Mouse (Mus musculus) spleen, adult 2 months (tissue): ENCODE data around the gene Rad1. TPM values are rescaled to one million over a fixed set of nuclear protein-coding genes. Genes with fewer than 3 reads are reported as not detected.

Experiments used
- DNase-seq, 2 experiments: peaks; one replicate each; pipeline versions ENCODE4 v3.0.0 to v3.0.0-alpha.2; 2012 to 2021; ENCODE audit warnings: low spot score in 2 of 2, low read depth in 1 of 2
- H3K27ac ChIP-seq: fragments of 200-500 bp; 2 replicates; pipeline ENCODE4 v1.5.1; 2012; ENCODE audit warnings: low read length, inconsistent platforms; ENCODE audit not compliant: insufficient read depth
- H3K27me3 ChIP-seq: fragments of 200-500 bp; 2 replicates; pipeline ENCODE4 v1.6.1; 2012; ENCODE audit warnings: mild to moderate bottlenecking, moderate library complexity, low read length, inconsistent platforms; ENCODE audit not compliant: control insufficient read depth, insufficient read depth
- H3K36me3 ChIP-seq: fragments of 200-500 bp; 2 replicates; pipeline ENCODE4 v1.6.1; 2012; ENCODE audit warnings: mild to moderate bottlenecking, low read length, inconsistent platforms; ENCODE audit not compliant: control insufficient read depth, insufficient read depth
- H3K4me1 ChIP-seq: fragments of 200-500 bp; 2 replicates; pipeline ENCODE4 v1.6.1; 2011; ENCODE audit warnings: inconsistent platforms; ENCODE audit not compliant: control insufficient read depth, insufficient read depth, insufficient read length
- H3K4me3 ChIP-seq: fragments of 200-500 bp; 2 replicates; pipeline ENCODE4 v1.5.1; 2011; ENCODE audit warnings: mild to moderate bottlenecking, inconsistent platforms; ENCODE audit not compliant: insufficient read depth, insufficient read length; ENCODE audit errors: extremely low read depth
- CTCF ChIP-seq: fragments of 200-500 bp; IDR thresholded peaks from 2 replicates; pipeline ENCODE4 v1.5.1; 2011; ENCODE audit warnings: mild to moderate bottlenecking, inconsistent platforms; ENCODE audit not compliant: insufficient read depth, insufficient read length, insufficient replicate concordance; ENCODE audit errors: extremely low read depth
- POLR2A ChIP-seq: fragments of 200-500 bp; IDR thresholded peaks from 2 replicates; pipeline ENCODE4 v1.6.1; 2011; ENCODE audit warnings: low read depth, low read length, inconsistent platforms
- WGBS: fragments of 180-500 bp; shearing (Covaris S2); methylation state at CpG from one replicate; pipeline ENCODE4 v1.1.7; 2018; 5-methylcytosine and 5-hydroxymethylcytosine counted together
- polyA plus RNA-seq: library from polyadenylated mRNA; depleted of rRNA; stranded (reverse); fragments of >200 nt; gene quantifications from 2 replicates; pipeline ENCODE4 v1.2.3, GENCODE M21; 2012

Rad1 gene
- polyA plus RNA-seq, 1 experiment: 7.7 TPM

DNA sequence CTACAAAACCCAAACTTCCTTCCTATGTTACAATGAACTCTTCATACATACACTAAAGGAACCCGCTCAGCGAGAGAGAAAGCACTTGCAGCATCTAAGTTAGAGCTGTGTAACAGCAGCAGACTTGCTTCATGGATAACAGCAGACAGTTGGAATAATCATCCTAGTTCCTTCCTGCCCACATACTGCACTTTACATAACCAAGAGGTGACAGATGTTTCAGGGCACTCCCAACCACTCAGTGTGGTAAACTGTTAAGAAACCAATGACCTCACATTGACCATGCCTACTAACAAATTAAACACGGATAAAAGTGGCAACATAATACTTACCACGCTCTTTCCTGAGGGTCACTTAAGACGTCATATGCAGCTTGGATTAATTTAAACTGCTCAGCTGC, 22.3 kb upstream of the Rad1 start:
- DNase-seq: no peak
- Histone ChIP-seq H3K4me1 (no peaks in the 10 kb centered on the region), H3K36me3 (peaks cover 14% of the 10 kb centered on the region), H3K27ac (no peak overlapping the region), H3K4me3 (no peak overlapping the region), H3K27me3 (no peaks in the 10 kb centered on the region)
- WGBS: 80% methylated on average over 5 of the region's 5 CpGs
- no peak for TF ChIP-seq CTCF
- TF ChIP-seq POLR2A: no peak

DNA sequence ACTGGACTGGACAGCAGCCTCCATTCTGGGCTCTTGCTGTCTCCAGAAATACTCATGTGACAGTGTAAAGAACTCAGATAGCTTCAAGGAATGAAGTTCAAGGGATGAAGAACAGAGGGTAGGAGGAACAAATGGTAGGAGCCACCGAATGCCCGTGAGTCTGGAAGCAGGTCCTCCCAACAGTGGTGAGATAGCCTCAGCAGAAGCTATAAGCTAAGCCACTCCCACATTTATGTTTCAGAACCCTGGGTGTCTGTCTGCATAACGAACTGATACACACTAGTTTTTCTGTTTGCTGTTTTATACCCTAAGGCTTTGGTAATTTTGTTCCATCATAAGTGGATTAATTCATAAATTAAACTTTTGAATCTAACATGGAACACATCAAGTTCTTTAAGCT, 21.1 kb upstream of the Rad1 start:
- no peak for DNase-seq
- Histone ChIP-seq H3K27ac (no peak overlapping the region), H3K4me1 (no peaks in the 10 kb centered on the region), H3K4me3 (no peak overlapping the region), H3K27me3 (no peaks in the 10 kb centered on the region), H3K36me3 (peaks cover 13% of the 10 kb centered on the region)
- 87% methylated on average over 3 of the region's 3 CpGs for WGBS
- TF ChIP-seq CTCF (no peak), POLR2A (no peak)

DNA sequence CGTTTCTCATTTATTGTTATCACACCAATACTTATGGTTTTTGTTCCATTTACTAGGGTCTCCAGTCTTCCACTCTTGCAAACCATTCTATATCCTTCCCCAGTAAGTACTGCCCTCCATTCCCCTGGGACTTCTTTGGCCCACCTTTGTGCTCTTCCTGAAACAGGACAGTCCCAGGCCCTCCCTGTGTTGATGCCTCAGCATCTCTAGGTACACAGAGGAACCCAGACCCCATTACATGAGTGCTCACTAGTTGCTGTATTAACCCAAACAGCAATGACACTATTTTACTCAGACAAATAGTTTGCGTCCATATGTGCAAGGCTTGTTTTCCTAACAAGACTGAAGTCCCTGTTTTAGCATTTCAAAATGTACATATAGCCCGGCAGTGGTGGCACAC, 17.1 kb upstream of the Rad1 start:
- whole genome bisulfite sequencing: 79% methylated on average over 3 of the region's 3 CpGs
- no peak overlapping the region for H3K27ac ChIP-seq
- DNase-seq: no peak
- H3K27me3 ChIP-seq: no peaks in the 10 kb centered on the region
- TF ChIP-seq CTCF (no peak), POLR2A (no peak)
- no peaks in the 10 kb centered on the region for H3K36me3 ChIP-seq
- H3K4me1 ChIP-seq: no peaks in the 10 kb centered on the region
- H3K4me3 ChIP-seq: no peak overlapping the region

DNA sequence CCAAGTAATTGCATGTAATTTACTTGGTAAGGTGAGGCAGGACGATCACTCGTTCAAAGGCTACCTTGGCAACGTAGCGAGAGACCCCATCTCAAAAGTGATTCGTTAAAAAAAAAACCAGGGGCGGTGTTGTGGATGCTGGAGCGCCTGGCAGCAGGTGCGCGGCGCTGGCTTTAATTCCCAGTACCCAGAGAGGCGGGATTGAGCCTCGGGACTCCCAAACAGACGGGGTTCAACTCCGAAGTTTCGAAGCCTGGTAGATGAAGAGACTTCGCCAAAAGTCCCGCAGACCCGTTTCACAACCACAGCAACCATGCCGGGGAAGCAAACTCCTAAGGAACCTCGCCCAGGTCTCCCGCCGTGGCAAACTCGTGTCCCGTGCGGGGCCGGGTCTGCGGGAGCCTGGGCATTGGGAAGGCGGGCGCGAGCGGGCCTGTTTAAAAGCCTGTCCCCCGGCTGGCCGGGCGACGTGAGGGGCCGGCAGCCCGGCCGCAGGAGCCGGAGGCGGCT, 16.1 kb upstream of the Rad1 start:
- no peaks in the 10 kb centered on the region for H3K36me3 ChIP-seq
- TF ChIP-seq POLR2A (no peak), CTCF (no peak)
- no peak for DNase-seq
- no peaks in the 10 kb centered on the region for H3K27me3 ChIP-seq
- WGBS: under 1% methylated on average over 40 of the region's 40 CpGs
- no peaks in the 10 kb centered on the region for H3K4me1 ChIP-seq
- peak overlapping the region; percentile 92 for H3K4me3 ChIP-seq
- peak overlapping the region; percentile 2; the same call in 1 of the 2 replicates for H3K27ac ChIP-seq

DNA sequence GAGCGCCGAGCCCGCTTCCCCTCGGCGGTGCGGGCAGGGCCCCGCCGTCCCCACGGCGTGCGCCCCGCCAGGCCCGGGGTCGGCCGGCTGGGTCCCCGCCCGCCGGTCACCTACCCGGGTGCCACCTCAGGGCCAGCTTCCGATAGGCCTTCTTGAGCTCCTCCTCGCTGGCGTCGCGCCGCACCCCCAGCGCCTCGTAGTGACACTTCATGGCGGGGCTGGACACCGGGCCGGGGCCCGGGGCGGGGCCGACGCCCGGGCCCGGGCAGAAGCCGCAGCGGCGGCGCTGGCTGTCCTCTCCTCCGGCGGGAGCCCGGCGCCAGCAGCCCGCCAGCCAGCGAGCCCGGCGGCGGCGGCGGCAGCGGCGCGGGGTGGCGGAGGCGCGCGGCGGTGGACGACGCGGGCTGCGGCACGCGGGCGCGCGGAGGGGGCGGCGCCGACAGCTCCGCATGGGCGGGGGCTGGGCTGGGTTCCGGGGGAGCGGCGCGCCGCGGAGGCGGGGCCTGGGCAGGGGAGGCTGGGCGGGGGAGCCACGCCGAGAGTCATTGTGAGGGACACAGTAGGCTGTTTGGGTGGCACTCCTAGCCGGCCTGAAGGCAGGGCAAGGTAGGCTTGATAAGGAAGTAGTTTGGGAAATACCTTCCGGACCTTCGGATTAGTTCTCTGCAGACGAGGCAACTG, 15.5 kb upstream of the Rad1 start, which contains the start of gene Dnajc21:
Dnajc21 (minus strand) TSS at position 366 of the 681 bp plus-strand sequence.
- no peaks in the 10 kb centered on the region for H3K27me3 ChIP-seq
- under 1% methylated on average over 75 of the region's 87 CpGs for whole genome bisulfite sequencing
- peak within 1 kb of the TSS; percentile 20 for H3K27ac ChIP-seq
- peak within 1 kb of the TSS; percentile 92 for H3K4me3 ChIP-seq
- TF ChIP-seq POLR2A (no peak; the same call in 1 of the 2 replicates), CTCF (no peak)
- peak; percentile 52 to 81 for DNase-seq
- peaks cover 1% of the 10 kb centered on the region; the same call in 1 of the 2 replicates for H3K36me3 ChIP-seq
- no peaks in the 10 kb centered on the region for H3K4me1 ChIP-seq

DNA sequence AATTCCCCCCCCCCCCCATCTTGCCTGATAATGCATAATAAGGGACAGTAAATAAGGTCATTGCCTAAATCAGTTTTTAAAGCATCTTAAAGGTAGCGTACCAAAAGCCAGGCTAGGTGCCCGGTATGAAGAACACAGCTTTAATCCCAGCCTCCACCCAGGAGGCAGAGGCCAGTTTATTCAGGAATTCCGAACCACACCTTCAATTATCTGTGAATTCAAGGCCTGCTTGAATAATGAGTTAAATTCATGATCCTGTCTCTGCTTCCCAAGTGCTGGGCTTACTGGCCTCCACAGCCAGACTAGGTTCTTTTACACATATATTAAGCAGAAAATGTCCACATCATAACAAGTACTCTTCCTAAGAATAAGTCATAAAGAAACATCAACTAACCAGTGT, 14.9 kb upstream of the Rad1 start:
- Histone ChIP-seq H3K4me1 (no peaks in the 10 kb centered on the region), H3K36me3 (peaks cover 6% of the 10 kb centered on the region), H3K27me3 (no peaks in the 10 kb centered on the region), H3K4me3 (peak overlapping the region; percentile 60), H3K27ac (peak overlapping the region; percentile 20; the same call in 1 of the 2 replicates)
- no peak for DNase-seq
- no peak for TF ChIP-seq POLR2A
- no peak for TF ChIP-seq CTCF
- 61% methylated on average over 3 of the region's 3 CpGs for WGBS

DNA sequence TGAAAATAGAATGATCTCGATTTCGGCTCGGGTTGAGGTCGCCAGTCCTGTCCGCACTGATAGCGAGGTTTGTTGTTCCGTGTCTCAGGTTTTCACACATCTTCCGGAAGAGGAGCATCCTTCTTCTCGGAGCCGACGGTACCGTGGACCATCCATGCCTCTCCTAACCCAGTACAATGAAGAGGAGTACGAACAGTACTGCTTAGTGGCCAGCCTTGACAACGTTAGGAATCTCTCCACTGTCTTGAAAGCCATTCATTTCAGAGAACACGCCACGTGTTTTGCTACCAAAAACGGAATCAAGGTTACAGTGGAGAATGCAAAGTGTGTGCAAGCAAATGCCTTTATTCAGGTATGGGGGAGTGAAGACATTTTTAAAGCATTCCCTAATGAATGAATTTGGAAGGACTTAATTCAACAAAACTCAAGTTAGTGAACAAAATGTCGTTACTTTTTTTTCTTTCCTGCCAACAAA, 584 bp downstream of the Rad1 start:
- peaks cover 5% of the 10 kb centered on the region for H3K36me3 ChIP-seq
- no peak for DNase-seq
- TF ChIP-seq CTCF: no peak
- TF ChIP-seq POLR2A: no peak
- H3K27me3 ChIP-seq: no peaks in the 10 kb centered on the region
- no peaks in the 10 kb centered on the region for H3K4me1 ChIP-seq
- WGBS: 1% methylated on average over 18 of the region's 18 CpGs
- H3K27ac ChIP-seq: peak overlapping the region; percentile 37; the same call in 1 of the 2 replicates
- H3K4me3 ChIP-seq: peak overlapping the region; percentile 88
